Mouse (Mus musculus) hindbrain, embryonic 16.5 days (tissue): ENCODE data around the gene Gata2. TPM values are rescaled to one million over a fixed set of nuclear protein-coding genes. Genes with fewer than 3 reads are reported as not detected.

ENCODE experiments used
- ATAC-seq: fragments of 200-750 bp; cut with Nextera tagmentation; 2 replicates; pipeline ENCODE4 v1.8.0; 2017; ENCODE audit warnings: moderate TSS enrichment, moderate library complexity
- H3K27ac ChIP-seq: fragments of 300-500 bp; sonication (generic); 2 replicates; pipeline ENCODE4 v1.5.1; 2014; ENCODE audit warnings: low read depth, mild to moderate bottlenecking, control low read depth, low read length, moderate library complexity
- H3K27me3 ChIP-seq: fragments of 300-500 bp; sonication (generic); replicated peaks from 2 replicates; pipeline ENCODE4 v1.6.1; 2014; ENCODE audit warnings: low read length; ENCODE audit not compliant: control insufficient read depth, insufficient read depth
- H3K36me3 ChIP-seq: fragments of 300-500 bp; sonication (generic); 2 replicates; pipeline ENCODE4 v1.6.1; 2014; ENCODE audit warnings: mild to moderate bottlenecking, low read length, moderate library complexity, mixed read lengths; ENCODE audit not compliant: control insufficient read depth, insufficient read depth
- H3K4me1 ChIP-seq: fragments of 300-500 bp; sonication (generic); 2 replicates; pipeline ENCODE4 v1.6.1; 2014; ENCODE audit warnings: low read depth, low read length; ENCODE audit not compliant: control insufficient read depth, insufficient read depth
- H3K4me2 ChIP-seq: fragments of 300-500 bp; sonication (generic); 2 replicates; pipeline ENCODE4 v1.6.1; 2014; ENCODE audit warnings: mild to moderate bottlenecking, low read length, control low read depth, moderate library complexity
- H3K4me3 ChIP-seq: fragments of 300-500 bp; sonication (generic); 2 replicates; pipeline ENCODE4 v1.5.1; 2014; ENCODE audit warnings: mild to moderate bottlenecking, low read length, control low read depth, moderate library complexity
- H3K9ac ChIP-seq: fragments of 300-500 bp; sonication (generic); 2 replicates; pipeline ENCODE4 v1.6.1; 2014; ENCODE audit warnings: low read depth, mild to moderate bottlenecking, control low read depth, low read length, moderate library complexity
- H3K9me3 ChIP-seq: fragments of 300-500 bp; sonication (generic); 2 replicates; pipeline ENCODE4 v1.6.1; 2014; ENCODE audit warnings: mild to moderate bottlenecking, low read length, moderate library complexity; ENCODE audit not compliant: control insufficient read depth
- WGBS: fragments of 180-500 bp; shearing (Covaris S2); extraction: QIAGEN DNeasy Blood & Tissue Kit; methylation state at CpG from one replicate; pipeline ENCODE4 v1.1.7; 2014; 5-methylcytosine and 5-hydroxymethylcytosine counted together
- polyA plus RNA-seq: library from polyadenylated mRNA; unstranded; fragments of >200 nt; fragmentation: Nextera tagmentation; extraction: Ambion mirVana; gene quantifications from 2 replicates; pipeline ENCODE4 v1.2.1, GENCODE M21; 2015

Gata2 gene
- polyA plus RNA-seq, 1 experiment from 2014 or later = 14.1 TPM

DNA sequence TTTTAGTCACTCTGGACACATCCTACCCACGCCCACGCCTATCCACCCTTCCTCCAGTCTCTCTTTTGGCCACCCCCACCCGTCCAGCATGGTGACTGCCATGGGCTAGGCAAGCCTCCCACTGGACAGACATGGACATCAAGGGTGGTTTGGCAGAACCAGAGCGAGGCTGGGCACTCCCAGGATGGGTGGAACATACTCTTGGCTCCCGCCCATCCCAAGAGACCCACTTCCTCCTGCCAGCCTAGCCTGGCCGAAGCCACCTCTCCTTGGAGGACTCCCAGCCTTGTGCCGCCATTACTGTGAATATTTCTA lies 11.7 kb downstream of the Gata2 start:
- 17% methylated on average over 7 of the region's 7 CpGs for WGBS
- no peaks in the 10 kb centered on the region for H3K9me3 ChIP-seq
- 0 out of 2 replicates have a peak, but pooled peaks have one; percentile 11 for ATAC-seq

DNA sequence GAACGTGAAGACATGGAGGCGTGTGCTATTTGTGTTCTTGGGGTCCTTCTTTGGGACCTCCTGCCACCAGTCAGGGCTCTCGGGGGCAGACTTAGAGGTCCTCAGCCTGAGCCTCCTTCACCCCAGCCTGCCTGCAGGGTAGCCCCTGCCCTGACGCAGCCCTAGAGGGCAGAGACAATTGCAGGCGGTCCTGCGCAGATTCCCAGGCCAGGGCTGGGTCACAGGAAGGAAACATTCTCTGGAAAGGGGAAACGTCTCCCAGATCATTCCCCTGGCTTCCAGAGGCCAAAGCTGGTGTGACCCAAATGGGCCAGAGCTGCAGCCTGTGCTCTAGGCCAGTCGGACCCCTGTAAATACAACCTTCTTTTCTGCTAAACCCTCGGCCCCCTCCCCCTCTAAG lies 12.2 kb downstream of the Gata2 start:
- H3K4me3 ChIP-seq = no peak overlapping the region
- H3K27ac ChIP-seq = no peak overlapping the region
- H3K4me2 ChIP-seq = no peak overlapping the region
- no peak for ATAC-seq
- no peaks in the 10 kb centered on the region for H3K36me3 ChIP-seq
- no peaks in the 10 kb centered on the region for H3K9me3 ChIP-seq
- peaks cover 39% of the 10 kb centered on the region for H3K27me3 ChIP-seq
- 16% methylated on average over 9 of the region's 9 CpGs for WGBS
- no peak overlapping the region for H3K9ac ChIP-seq
- no peaks in the 10 kb centered on the region; the same call in 1 of the 2 replicates for H3K4me1 ChIP-seq

More for the DNA sequence above, 11.7 kb downstream of the Gata2 start:
- no peaks in the 10 kb centered on the region for H3K36me3 ChIP-seq
- H3K4me3 ChIP-seq = no peak overlapping the region
- H3K4me1 ChIP-seq = no peaks in the 10 kb centered on the region; the same call in 1 of the 2 replicates
- H3K27me3 ChIP-seq = peaks cover 44% of the 10 kb centered on the region
- no peak overlapping the region for H3K9ac ChIP-seq
- no peak overlapping the region for H3K27ac ChIP-seq
- no peak overlapping the region for H3K4me2 ChIP-seq

DNA sequence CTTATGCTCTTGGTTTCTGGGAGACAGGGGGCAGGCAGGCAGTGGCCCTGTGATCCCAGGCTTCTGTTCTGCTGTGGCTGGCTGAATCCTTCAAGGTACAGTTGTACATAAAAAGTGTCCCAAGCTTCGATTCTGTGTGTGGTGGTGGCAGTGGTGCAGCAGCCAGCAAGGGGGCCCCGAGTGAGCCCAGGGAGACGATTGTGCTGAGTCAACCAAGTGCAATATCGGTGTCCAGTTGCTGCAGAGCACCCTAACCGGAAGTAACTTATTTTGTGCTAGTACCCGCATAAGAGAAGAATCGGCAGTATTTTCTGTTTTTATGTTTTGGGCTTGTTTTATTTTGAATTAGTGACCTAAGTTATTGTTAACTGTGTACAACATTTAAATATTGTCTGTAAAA lies 12.9 kb downstream of the Gata2 start:
- peaks cover 33% of the 10 kb centered on the region for H3K27me3 ChIP-seq
- H3K9me3 ChIP-seq = no peaks in the 10 kb centered on the region
- no peaks in the 10 kb centered on the region for H3K36me3 ChIP-seq
- no peak overlapping the region for H3K27ac ChIP-seq
- no peak for ATAC-seq
- H3K4me1 ChIP-seq = no peaks in the 10 kb centered on the region; the same call in 1 of the 2 replicates
- H3K4me2 ChIP-seq = no peak overlapping the region
- no peak overlapping the region for H3K9ac ChIP-seq
- no peak overlapping the region for H3K4me3 ChIP-seq
- 46% methylated on average over 7 of the region's 7 CpGs for WGBS

DNA sequence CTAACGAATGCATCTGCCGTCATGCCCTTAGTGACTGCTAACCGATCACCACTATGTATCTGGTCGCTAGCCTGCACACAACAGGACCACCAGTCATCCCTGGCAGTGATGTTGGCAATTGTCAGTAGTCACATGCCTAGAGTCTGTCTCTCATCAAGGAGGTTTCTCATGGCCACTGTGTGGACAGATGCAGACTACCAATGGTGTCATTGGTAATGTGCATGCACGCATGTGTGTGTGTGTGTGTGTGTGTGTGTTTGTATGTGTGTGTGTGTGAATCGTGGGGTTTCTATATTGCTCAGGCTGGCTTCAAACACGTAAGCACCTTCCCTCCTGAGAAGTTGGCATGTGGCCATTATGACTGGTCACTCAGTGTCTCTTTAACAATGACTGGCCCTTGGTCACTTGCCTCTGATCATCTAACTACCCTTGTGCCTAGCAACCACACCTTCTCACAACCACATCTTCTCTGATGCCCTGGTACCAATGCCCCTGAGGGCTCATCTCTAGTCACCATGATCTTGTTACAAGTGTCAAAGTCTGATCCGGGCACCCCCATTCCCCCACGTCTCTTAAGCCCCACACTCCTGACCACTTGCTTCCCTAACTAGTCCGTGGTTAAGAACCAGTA lies 13.8 kb downstream of the Gata2 start:
- Histone ChIP-seq H3K4me3 (no peak overlapping the region), H3K4me2 (no peak overlapping the region), H3K9ac (no peak overlapping the region), H3K27ac (no peak overlapping the region), H3K4me1 (no peaks in the 10 kb centered on the region; the same call in 1 of the 2 replicates), H3K27me3 (peaks cover 27% of the 10 kb centered on the region), H3K9me3 (no peaks in the 10 kb centered on the region), H3K36me3 (no peaks in the 10 kb centered on the region)
- no peak for ATAC-seq
- WGBS = 88% methylated on average over 10 of the region's 10 CpGs

DNA sequence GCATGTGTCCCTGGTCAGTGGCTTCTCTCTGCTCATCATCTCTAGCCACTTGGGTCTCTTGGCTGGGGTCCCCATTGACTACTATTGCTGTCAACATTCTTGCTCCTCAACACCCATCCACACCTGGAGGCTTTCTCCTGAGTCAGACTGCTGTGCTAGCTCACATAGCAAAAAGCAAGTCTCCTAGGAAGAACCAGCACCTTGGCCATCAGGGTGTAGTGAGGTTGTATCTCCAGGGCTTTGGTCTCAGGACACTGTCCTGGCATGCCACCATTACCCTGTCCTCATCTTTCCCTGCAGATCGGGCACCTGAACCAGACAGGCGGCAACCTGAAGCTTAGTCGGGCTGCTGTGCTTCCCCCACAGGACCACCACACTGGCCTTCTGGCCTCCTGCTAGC lies 14.6 kb downstream of the Gata2 start:
- Histone ChIP-seq H3K36me3 (no peaks in the 10 kb centered on the region), H3K27ac (no peak overlapping the region), H3K4me1 (no peaks in the 10 kb centered on the region; the same call in 1 of the 2 replicates), H3K9ac (no peak overlapping the region), H3K27me3 (peaks cover 27% of the 10 kb centered on the region), H3K4me3 (no peak overlapping the region), H3K4me2 (no peak overlapping the region), H3K9me3 (no peaks in the 10 kb centered on the region)
- WGBS = 95% methylated on average over 3 of the region's 3 CpGs
- ATAC-seq = no peak

DNA sequence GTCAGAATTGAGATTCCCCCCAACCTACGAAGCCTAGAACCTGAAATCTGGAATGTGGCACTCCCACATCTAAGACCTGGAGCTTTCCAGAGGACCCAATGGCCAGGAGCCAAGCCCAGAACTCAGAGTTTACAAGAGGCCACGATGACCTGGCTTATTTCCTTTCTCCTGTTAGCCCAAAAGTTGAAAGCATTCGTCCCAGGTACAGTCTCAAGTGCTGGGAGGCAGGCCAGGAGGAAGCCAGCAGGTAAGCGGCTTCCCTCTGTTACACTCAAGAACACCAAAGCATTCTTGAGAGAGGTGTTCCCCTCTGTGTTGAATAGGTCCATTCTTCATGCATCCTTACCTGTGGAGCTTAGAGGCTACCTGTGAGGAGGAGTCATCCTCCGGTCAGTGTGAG lies 15.8 kb downstream of the Gata2 start:
- no peaks in the 10 kb centered on the region for H3K4me1 ChIP-seq
- no peak overlapping the region for H3K27ac ChIP-seq
- 75% methylated on average over 5 of the region's 5 CpGs for WGBS
- no peak overlapping the region for H3K4me2 ChIP-seq
- ATAC-seq = no peak
- no peak overlapping the region for H3K9ac ChIP-seq
- no peaks in the 10 kb centered on the region for H3K36me3 ChIP-seq
- peaks cover 24% of the 10 kb centered on the region for H3K27me3 ChIP-seq
- no peaks in the 10 kb centered on the region for H3K9me3 ChIP-seq
- H3K4me3 ChIP-seq = no peak overlapping the region

DNA sequence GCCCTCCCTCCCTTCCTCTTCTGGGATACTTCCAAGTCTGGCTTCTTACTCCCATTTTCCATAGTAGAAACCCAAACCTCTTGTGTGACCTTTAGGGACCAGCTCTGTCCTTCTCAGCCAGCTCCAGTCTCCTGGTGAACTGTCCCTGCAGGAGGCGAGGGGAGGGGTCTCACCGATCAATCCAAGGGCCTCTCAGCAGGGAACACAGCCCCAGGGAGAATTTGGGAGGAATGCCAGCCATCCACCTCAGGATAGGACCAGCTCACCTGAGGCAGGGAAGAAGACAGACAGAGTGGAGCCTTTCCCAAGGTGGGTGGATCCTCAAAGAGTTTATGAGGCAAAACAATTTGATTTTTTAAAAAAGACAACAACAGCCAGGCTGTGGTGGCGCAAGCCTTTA lies 16.5 kb downstream of the Gata2 start:
- no peaks in the 10 kb centered on the region for H3K4me1 ChIP-seq
- 57% methylated on average over 3 of the region's 3 CpGs for WGBS
- H3K9ac ChIP-seq = no peak overlapping the region
- no peak overlapping the region for H3K4me2 ChIP-seq
- no peak overlapping the region for H3K4me3 ChIP-seq
- H3K27me3 ChIP-seq = peaks cover 23% of the 10 kb centered on the region
- H3K9me3 ChIP-seq = no peaks in the 10 kb centered on the region
- ATAC-seq = no peak
- no peaks in the 10 kb centered on the region for H3K36me3 ChIP-seq
- H3K27ac ChIP-seq = no peak overlapping the region

DNA sequence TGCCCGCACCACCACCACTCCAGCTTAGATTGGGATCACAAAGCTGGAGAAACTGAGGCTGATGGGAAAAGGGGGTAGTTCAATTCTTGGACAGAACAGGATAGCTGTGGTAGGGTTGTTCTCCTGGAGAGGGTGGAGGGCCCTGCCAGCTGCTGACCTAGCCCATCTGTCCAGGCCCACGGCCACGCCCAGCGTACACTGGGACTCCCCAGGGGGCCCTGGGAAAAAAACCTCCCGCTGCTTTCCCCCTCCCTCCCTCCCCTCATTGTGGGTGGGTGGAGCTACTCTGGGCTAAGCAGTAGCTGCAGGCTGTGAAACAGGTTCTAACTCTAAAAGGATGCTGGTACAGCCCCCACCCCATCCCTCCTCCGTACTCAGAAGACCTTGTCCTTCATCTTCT lies 22.1 kb downstream of the Gata2 start:
- Histone ChIP-seq H3K9ac (no peak overlapping the region), H3K27me3 (no peaks in the 10 kb centered on the region; the same call in 1 of the 2 replicates), H3K9me3 (peaks cover 2% of the 10 kb centered on the region; the same call in 1 of the 2 replicates), H3K27ac (no peak overlapping the region), H3K4me2 (no peak overlapping the region), H3K4me1 (no peaks in the 10 kb centered on the region), H3K36me3 (no peaks in the 10 kb centered on the region), H3K4me3 (no peak overlapping the region)
- WGBS = 34% methylated on average over 6 of the region's 6 CpGs
- ATAC-seq = no peak

DNA sequence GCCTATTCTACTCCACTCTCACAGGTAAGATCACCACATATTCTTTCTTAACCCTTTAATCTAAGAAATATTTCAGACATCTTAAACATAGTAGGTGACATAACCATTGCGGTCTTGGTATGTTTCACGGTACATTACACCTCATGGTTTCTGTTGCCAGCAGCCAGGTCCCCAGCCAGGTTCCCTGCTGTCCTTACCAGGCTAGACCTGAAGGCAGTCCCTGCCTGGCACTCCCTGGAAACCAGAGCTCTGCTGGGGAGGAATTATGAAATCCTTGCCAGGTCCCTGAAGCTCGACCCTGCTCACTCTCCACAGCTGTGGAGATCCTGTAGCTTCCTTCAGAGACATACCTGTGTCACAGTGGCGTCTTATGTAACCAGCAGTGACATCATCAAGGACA lies 22.5 kb downstream of the Gata2 start:
- Histone ChIP-seq H3K36me3 (no peaks in the 10 kb centered on the region), H3K9me3 (peaks cover 2% of the 10 kb centered on the region; the same call in 1 of the 2 replicates), H3K4me3 (no peak overlapping the region), H3K9ac (no peak overlapping the region), H3K4me2 (no peak overlapping the region), H3K4me1 (no peaks in the 10 kb centered on the region), H3K27me3 (no peaks in the 10 kb centered on the region; the same call in 1 of the 2 replicates), H3K27ac (no peak overlapping the region)
- no peak for ATAC-seq
- WGBS = 78% methylated on average over 4 of the region's 4 CpGs
